Mouse (Mus musculus) layer of hippocampus, adult 9-10 months (tissue): ENCODE data around the gene Camk2b.
"Not testable (repeated sequence)": the region's sequence is repeated elsewhere in the genome, so short reads cannot be mapped to it uniquely, and the experiment has no call there.

Experiments used
- DNase-seq: peaks from one replicate; pipeline ENCODE4 v3.0.0; 2022; ENCODE audit warnings: low spot score

Camk2b gene

DNA sequence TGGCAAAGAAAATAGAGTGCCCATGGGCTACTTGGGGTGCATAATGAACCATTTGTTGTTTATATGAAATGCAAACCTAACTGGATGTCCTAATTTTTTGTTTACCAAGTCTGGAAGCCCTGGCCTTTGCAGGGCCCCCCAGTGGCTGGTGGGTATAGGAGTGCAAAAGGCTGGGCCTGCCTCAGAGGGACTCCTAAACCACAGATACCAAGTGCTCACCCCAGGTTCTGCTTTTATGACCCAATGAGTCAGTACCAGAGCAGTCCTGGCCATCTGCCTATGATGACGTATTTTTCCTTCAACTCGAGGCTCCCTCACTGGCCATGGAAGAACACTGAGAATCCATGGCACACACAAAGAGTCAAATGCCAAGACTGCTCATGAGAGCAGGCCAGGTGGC, 121.1 kb downstream of the Camk2b start:
- DNase-seq = no peak

GRCm38 (mm10) chr11:5942966-5943365, 123.2 kb downstream of the Camk2b start:
- no peak for DNase-seq

DNA sequence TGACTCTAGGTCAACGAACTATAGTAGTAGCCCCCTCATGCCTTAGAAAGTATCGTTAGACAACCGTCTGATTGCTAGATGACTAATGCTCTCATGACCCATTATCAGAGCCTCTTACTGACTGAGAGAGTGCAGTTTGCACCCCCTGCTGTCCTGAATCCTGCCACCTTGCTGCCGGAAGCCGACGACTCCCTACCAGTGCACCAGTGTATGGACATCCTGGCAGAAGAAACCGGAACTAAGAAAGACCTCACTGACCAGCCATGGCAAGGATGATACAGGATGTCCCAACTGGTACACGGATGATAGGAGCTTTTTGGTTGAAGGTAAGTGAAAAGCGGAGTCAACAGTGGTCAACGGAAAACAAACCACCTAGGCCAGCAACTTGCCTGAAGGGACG, 131.6 kb downstream of the Camk2b start:
- not testable (repeated sequence) for DNase-seq

DNA sequence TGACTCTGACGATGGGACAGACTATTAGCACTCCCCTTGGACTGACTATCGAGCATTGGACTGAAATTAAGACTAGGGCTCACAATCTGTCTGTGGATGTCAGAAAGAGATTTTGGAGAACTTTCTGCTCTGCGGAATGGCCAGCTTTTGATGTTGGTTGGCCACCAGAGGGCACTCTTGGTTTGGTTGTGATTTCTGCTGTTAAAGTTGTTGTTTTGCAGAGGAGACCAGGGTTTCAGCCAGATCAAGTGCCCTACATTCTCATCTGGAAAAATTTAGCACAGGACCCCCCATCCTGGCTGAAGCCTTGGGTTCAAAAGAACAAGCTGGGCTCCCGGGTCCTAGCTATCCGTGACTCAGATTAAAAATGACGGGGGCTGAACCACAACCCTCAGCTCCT, 134.2 kb downstream of the Camk2b start:
- DNase-seq = not testable (repeated sequence)

DNA sequence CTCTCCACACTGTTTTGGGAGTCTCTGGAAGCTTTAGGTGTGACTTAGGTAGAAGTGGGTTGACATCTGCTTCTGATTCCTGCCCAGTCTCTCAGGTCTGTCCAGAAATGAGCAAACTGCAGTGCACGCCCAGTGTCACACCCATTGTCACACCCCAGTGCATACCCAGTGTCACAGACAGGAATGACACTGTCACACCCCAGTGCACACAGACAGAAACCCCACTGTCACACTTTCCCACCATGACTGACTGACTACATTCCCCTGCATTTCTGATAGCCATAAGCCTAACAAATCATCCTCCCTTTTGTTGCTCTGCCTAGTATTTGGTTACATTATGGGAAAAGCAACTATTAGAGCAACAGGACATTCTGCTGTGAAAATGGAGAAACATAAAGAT, 135.6 kb downstream of the Camk2b start:
- DNase-seq = no peak

DNA sequence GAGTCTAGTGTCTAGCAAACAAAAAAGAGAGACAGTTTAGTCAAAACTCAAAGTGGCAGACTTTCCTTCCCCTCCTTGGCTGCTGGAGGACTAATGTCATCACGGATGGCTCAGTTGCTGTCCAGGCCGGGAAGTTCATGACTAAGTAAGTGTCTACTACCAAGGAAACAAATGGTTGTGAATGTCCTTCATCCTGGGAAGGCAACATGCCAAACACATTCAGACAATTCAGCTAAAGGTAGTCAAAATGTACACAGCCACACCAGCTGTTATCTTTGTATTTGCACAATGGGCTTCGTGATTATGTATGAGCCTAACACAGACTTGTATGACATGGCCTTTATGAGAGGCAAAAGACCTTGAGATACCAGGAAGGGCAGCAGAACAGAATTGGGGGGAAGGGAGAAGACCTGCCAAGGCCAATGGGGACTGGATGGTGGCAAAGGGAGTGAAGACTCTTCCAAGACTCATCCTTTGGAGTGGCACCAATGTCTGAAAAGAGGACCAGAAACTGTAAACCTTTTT, 139.4 kb downstream of the Camk2b start:
- DNase-seq = no peak

DNA sequence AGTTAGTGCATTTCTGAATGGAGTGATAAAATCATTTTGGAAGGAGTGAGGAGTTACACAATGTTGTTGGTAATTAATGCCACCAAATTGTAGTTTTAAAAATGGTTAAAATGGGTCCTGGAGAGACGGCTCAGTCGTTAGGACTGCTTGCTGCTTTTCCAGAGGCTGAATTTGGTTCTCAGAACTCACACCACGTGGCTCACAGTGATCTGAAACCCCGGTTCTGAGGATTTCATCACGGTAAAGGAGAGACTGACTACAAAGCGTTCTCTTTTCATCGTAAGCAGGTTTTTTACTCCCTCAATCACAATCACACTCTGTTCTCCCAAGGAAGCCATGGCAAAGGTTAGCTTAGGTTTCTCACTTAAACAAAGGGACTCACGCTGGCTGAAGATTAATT, 141.5 kb downstream of the Camk2b start:
- no peak for DNase-seq

GRCm38 (mm10) chr11:5920323-5920960, 145.7 kb downstream of the Camk2b start:
- no peak for DNase-seq
